Mouse (Mus musculus) Muller cell, postnatal 12 days (primary cell): Measurements from ENCODE around the gene Sebox.
A peak's percentile ranks its signal among the peaks of the same experiment; 100 is the strongest.

Experiments
- DNase-seq: peaks from one replicate; pipeline ENCODE4 v3.0.0-alpha.2; 2015; ENCODE audit errors: inconsistent ontology term

Sebox gene

GRCm38 (mm10) chr11:78534516-78534915 lies 31.3 kb downstream of the Sebox start:
- no peak for DNase-seq

- peak; percentile 86 for DNase-seq
Observed at GRCm38 (mm10) chr11:78535376-78536079, 32.3 kb downstream of the Sebox start.

GRCm38 (mm10) chr11:78536080-78536689 lies 32.9 kb downstream of the Sebox start, which contains the start of the genes Tnfaip1 and Ift20:
Gene Tnfaip1 (minus strand): TSS chr11:78536332.
Gene Ift20 (plus strand): TSS chr11:78536361.
- DNase-seq, result peak; percentile 98

- no peak for DNase-seq
Observed at GRCm38 (mm10) chr11:78536690-78537084, 33.4 kb downstream of the Sebox start.

- DNase-seq, result no peak
Observed at GRCm38 (mm10) chr11:78540358-78540757, 37.1 kb downstream of the Sebox start.

GRCm38 (mm10) chr11:78544449-78545111 lies 41.3 kb downstream of the Sebox start:
- DNase-seq, result no peak

GRCm38 (mm10) chr11:78545181-78545580 lies 41.9 kb downstream of the Sebox start:
- DNase-seq, result no peak

- no peak for DNase-seq
Observed at GRCm38 (mm10) chr11:78547718-78548460, 44.6 kb downstream of the Sebox start.

- no peak for DNase-seq
Observed at GRCm38 (mm10) chr11:78549491-78549987, 46.3 kb downstream of the Sebox start.

GRCm38 (mm10) chr11:78550168-78551058 lies 47.2 kb downstream of the Sebox start, which contains the start of gene Tmem97:
Gene Tmem97 (minus strand): TSS chr11:78550777.
- DNase-seq, result peak; percentile 98

GRCm38 (mm10) chr11:78551059-78551398 lies 47.8 kb downstream of the Sebox start:
- DNase-seq, result no peak
